Mouse (Mus musculus) urinary bladder, adult 18-20 months (tissue): ENCODE data around the gene Cd63.

Experiments used
- DNase-seq, 2 experiments: peaks; one replicate each; pipeline ENCODE4 v3.0.0; 2022; ENCODE audit warnings: low spot score in 2 of 2, mixed read lengths in 2 of 2

The Cd63 gene

GRCm38 (mm10) chr10:128929638-128930378 is 29.0 kb downstream of the Cd63 start:
- DNase-seq = no peak

DNA sequence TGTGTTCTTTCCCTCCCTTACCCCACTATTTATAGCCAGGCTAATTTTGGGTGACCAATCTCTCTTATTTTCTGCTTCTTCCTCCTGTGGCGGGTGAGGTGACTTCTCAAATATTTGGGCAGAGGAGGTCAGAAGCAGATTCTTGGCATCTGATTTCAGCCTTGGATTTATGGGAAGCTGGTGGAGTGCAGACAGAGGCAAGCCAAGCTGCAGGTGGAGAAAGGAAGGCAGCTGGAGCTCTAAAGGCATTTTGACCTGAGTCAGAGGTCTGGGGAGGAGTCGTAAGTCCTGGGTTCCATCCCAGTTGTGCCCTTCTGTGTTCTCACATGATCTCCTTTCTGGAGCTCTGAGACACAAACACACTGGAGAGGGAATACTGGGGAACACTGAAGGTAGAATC is 30.7 kb downstream of the Cd63 start:
- no peak for DNase-seq

GRCm38 (mm10) chr10:128933574-128933973 is 32.8 kb downstream of the Cd63 start, which contains the start of gene Itga7:
Gene Itga7 (plus strand): TSS chr10:128933818.
- no peak for DNase-seq

DNA sequence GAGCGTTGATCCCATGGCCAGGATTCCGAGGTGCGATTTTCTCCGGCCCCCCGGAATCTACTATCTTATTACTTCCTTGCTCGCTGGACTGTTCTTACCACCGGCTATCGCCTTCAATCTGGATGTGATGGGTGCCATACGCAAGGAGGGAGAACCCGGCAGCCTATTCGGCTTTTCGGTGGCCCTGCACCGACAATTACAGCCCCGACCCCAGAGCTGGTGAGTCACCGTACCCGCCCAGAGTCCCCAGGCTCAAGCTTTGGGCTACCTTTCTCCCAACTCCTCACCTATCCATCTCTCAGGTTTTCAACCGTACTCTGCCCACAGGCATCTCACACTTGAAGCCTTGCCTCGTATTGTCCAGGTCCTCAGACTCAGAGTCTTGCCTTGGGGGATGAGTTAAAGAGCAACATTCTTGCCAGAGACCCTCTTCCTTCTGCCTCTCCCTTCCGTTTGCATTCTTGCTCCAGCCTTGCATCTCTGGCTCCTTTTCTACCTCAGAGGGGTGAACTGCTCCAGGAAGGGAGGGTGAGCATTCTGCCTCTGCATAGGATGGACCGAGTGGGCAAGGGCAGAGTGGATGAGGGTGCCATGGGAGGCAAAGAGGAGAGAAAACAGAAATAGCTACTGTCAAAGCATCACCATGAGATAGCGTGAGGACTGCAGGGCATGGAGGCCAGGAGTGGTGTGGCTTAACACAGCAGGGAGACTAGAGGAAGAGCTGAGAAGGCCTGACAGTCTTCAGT is 33.4 kb downstream of the Cd63 start:
- no peak for DNase-seq

- DNase-seq = no peak
These were observed 34.4 kb downstream of the Cd63 start for GRCm38 (mm10) chr10:128934997-128935787.

GRCm38 (mm10) chr10:128935826-128936440 is 35.1 kb downstream of the Cd63 start:
- DNase-seq = no peak

DNA sequence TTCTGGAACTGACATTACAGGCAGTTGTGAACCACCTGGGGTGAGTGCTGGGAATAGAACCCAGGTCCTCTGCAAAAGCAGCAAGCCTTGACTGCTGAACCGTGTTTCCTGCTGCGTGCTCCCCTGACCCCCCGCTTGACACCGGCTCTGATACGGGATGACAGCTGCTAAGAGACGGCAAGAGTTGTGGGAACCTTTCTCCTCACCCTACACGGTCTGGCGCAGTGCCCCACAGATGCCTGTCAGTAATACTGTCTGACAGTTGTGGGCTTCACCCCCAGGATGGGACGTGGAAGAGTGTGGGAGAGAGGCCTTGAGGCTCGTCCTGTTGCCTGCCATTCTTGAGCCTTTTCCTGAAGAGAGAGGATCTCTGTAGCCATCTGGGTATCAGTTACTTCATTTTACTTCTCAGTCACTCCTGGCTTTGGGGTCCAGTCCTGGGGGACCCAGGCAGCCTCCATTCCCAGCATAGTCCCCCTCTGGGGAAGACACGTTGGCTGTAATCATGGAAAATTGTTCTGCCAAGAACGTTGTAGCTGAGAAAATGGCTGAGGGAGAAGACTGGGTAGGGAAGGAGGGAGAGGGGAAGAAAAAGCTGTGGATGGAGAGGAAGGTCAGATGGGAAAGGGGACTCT is 37.1 kb downstream of the Cd63 start:
- DNase-seq = no peak

DNA sequence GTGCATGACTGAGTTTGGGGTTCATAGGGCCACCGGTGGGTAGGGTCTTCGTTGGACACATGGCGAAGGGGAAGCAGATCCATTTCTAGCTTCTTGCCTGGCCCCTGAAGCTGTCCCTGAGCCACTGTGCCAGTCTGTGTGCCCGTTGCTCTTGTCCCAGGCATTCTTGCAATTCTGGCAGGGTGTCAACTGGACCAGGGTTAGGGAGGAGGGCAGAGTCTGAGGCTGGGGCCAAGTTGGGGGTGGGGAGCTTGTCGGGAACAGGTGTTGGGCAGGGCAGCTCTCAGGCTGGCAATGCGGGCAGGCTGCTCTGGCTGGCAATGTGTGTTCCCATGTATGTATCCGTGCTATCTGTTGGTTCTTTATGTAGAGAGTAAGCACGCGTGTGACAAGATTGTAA is 37.7 kb downstream of the Cd63 start:
- DNase-seq = no peak

DNA sequence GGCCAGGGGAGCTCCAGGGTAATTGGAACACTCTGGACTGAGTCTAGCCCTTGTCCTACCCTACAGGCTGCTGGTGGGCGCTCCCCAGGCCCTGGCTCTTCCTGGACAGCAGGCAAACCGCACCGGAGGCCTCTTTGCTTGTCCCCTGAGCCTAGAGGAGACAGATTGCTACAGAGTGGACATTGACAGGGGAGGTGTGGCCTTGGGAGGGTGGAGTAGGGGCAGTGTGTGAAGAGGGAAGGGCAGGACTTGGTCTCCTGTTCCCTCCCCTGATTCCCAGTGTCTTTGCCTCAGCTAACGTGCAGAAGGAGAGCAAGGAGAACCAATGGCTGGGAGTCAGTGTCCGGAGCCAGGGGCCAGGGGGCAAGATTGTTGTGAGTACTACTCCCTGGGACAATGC is 38.2 kb downstream of the Cd63 start:
- DNase-seq = no peak

DNA sequence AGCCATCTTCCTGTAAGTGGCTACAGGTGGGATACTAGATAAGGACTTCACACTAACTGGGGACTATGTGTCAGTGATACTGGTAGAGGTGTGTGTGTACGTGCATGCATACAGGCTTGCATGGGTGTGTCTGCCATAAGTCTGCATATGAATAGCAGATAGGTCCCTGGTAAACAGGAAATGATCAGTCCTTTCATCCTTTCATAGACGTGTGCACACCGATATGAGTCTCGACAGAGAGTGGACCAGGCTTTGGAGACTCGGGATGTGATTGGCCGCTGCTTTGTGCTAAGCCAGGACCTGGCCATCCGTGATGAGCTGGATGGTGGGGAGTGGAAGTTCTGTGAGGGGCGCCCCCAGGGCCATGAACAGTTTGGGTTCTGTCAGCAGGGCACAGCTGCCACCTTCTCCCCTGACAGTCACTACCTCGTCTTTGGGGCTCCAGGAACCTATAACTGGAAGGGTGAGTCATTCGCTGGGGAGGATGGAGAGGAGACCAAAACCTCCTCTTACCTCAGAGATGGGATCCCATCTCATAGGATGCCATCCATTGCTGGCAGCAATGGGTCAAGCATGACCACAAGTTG is 39.8 kb downstream of the Cd63 start:
- no peak for DNase-seq

DNA sequence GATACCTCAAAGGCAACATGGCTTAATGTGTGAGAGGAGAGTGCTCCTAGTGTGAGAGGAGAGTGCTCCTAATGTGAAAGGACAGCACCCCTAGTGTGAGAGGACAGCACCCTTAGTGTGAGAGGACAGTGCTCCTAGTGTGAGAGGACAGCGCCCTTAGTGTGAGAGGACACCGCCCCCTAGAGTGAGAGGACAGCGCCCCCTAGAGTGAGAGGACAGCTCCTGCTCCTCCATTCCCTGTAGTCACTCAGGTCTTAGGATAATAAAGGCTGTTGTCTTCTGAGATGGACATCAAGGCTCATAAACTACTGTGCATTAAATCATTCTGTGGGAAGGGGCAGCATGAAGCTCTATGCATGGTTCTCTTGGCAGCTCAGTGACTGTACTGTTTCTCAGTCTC is 44.9 kb downstream of the Cd63 start:
- DNase-seq = no peak

- no peak for DNase-seq
These were observed 46.7 kb downstream of the Cd63 start for GRCm38 (mm10) chr10:128947496-128947895.

GRCm38 (mm10) chr10:128950208-128950887 is 49.6 kb downstream of the Cd63 start:
- DNase-seq = no peak

DNA sequence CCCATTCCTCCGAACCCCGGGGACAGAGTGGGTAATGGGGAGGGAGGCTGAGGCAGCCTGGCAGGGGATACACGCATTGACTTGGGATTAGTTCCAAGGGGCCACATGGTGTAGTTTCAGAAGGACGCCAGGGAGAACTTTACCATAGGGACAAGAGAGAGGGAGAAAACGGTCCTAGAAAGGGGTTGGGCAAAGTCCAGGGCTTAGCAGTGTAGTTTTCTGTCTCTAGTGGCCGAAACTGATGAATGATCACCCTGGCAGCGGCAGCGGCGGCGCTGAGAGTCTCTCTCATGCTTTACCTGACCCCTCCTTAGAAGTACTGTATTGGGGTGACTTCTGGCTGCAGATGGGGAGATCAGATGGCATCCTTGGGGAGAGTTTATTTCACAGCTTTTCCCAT is 57.6 kb downstream of the Cd63 start:
- no peak for DNase-seq

DNA sequence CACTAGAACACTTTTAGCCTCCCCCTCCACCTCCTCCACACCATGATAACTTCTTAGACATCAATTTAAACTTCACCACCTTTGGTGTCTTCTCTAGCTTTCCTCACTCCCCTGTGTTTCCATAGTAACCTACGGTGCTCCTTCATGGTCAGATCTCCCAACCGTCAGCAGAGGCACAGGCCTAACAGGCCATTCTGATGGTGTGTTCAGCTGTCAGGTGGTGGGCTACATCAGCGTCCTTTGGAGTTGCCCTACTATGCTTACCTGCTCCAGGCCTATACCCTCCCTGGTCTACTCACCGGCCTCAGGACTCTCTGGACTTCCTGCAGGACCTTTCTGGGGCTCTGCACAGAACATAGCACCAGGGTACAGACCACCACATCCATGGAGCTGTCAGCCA is 59.4 kb downstream of the Cd63 start:
- no peak for DNase-seq

GRCm38 (mm10) chr10:128960590-128961584 is 60.1 kb downstream of the Cd63 start, which contains the start of gene Mettl7b:
Gene Mettl7b (minus strand): TSS chr10:128960988.
- no peak for DNase-seq
